Mouse (Mus musculus) forebrain, embryonic 14.5 days (tissue): Measurements from ENCODE around the gene Rnf224. TPM values are rescaled to one million over a fixed set of nuclear protein-coding genes. Genes with fewer than 3 reads are reported as not detected.
"Not testable (repeated sequence)": the region's sequence is repeated elsewhere in the genome, so short reads cannot be mapped to it uniquely, and the experiment has no call there.

Source experiments
- ATAC-seq: fragments of 200-750 bp; cut with Nextera tagmentation; 2 replicates; pipeline ENCODE4 v1.8.0; 2017; ENCODE audit warnings: mild to moderate bottlenecking, moderate library complexity
- DNase-seq: peaks from one replicate; pipeline ENCODE4 v3.0.0-alpha.2; 2015; ENCODE audit warnings: low spot score
- H3K27ac ChIP-seq: fragments of 300-500 bp; sonication (generic); 2 replicates; pipeline ENCODE4 v1.5.1; 2014; ENCODE audit warnings: low read depth, mild to moderate bottlenecking, control low read depth, low read length, moderate library complexity
- H3K27me3 ChIP-seq: fragments of 300-500 bp; sonication (generic); replicated peaks from 2 replicates; pipeline ENCODE4 v1.6.1; 2014; ENCODE audit warnings: low read length, control low read depth, mixed read lengths; ENCODE audit not compliant: control insufficient read depth, insufficient read depth
- H3K36me3 ChIP-seq: fragments of 300-500 bp; sonication (generic); 2 replicates; pipeline ENCODE4 v1.6.1; 2014; ENCODE audit warnings: low read length, control low read depth; ENCODE audit not compliant: control insufficient read depth, insufficient read depth
- H3K4me1 ChIP-seq: fragments of 300-500 bp; sonication (generic); 2 replicates; pipeline ENCODE4 v1.6.1; 2014; ENCODE audit warnings: antibody characterized with exemption, low read length, control low read depth; ENCODE audit not compliant: control insufficient read depth, insufficient read depth
- H3K4me2 ChIP-seq: fragments of 300-500 bp; sonication (generic); 2 replicates; pipeline ENCODE4 v1.6.1; 2014; ENCODE audit warnings: mild to moderate bottlenecking, control low read depth, low read length
- H3K4me3 ChIP-seq: fragments of 300-500 bp; sonication (generic); 2 replicates; pipeline ENCODE4 v1.5.1; 2014; ENCODE audit warnings: low read depth, low read length, control low read depth
- H3K9ac ChIP-seq: fragments of 300-500 bp; sonication (generic); 2 replicates; pipeline ENCODE4 v1.6.1; 2014; ENCODE audit warnings: mild to moderate bottlenecking, low read length, control low read depth, moderate library complexity
- H3K9me3 ChIP-seq: fragments of 300-500 bp; sonication (generic); replicated peaks from 2 replicates; pipeline ENCODE4 v1.6.1; 2016; ENCODE audit warnings: low read length, control low read depth, mixed read lengths; ENCODE audit not compliant: control insufficient read depth
- WGBS: fragments of 180-500 bp; shearing (Covaris S2); extraction: QIAGEN DNeasy Blood & Tissue Kit; methylation state at CpG from one replicate; pipeline ENCODE4 v1.1.7; 2014; 5-methylcytosine and 5-hydroxymethylcytosine counted together
- polyA plus RNA-seq: library from polyadenylated mRNA; unstranded; fragments of >200 nt; fragmentation: Nextera tagmentation; extraction: Ambion mirVana; gene quantifications from 2 replicates; pipeline ENCODE4 v1.2.1, GENCODE M21; 2014

The Rnf224 gene
- polyA plus RNA-seq, 1 experiment from 2014 or later: not detected

GRCm38 (mm10) chr2:25261870-25262269 lies 25.3 kb upstream of the Rnf224 start:
- ATAC-seq (no peak), DNase-seq (no peak)
- Histone ChIP-seq H3K27ac (peak overlapping the region; percentile 54; the same call in 1 of the 2 replicates), H3K9me3 (no peaks in the 10 kb centered on the region), H3K36me3 (no peaks in the 10 kb centered on the region), H3K4me3 (peak overlapping the region; percentile 81), H3K9ac (peak overlapping the region; percentile 54; the same call in 1 of the 2 replicates), H3K27me3 (peaks cover 13% of the 10 kb centered on the region), H3K4me2 (peak overlapping the region; percentile 99), H3K4me1 (peaks cover 35% of the 10 kb centered on the region)
- WGBS: 48% methylated on average over 12 of the region's 12 CpGs

GRCm38 (mm10) chr2:25258887-25259286 lies 22.3 kb upstream of the Rnf224 start:
- Histone ChIP-seq H3K36me3 (no peaks in the 10 kb centered on the region), H3K9ac (no peak overlapping the region), H3K27ac (no peak overlapping the region), H3K4me3 (no peak overlapping the region), H3K4me2 (no peak overlapping the region), H3K4me1 (peaks cover 23% of the 10 kb centered on the region), H3K9me3 (no peaks in the 10 kb centered on the region), H3K27me3 (peaks cover 9% of the 10 kb centered on the region)
- WGBS: 36% methylated on average over 2 of the region's 2 CpGs
- ATAC-seq (no peak), DNase-seq (no peak)

GRCm38 (mm10) chr2:25257250-25257649 lies 20.7 kb upstream of the Rnf224 start:
- ATAC-seq, H3K4me3 ChIP-seq, H3K27me3 ChIP-seq, H3K9me3 ChIP-seq, H3K4me2 ChIP-seq, H3K9ac ChIP-seq, DNase-seq, H3K27ac ChIP-seq, H3K36me3 ChIP-seq: not testable (repeated sequence)
- peaks cover 15% of the 10 kb centered on the region for H3K4me1 ChIP-seq
- 89% methylated on average over 5 of the region's 5 CpGs for WGBS

- peaks cover 12% of the 10 kb centered on the region for H3K4me1 ChIP-seq
- not testable (repeated sequence) for H3K27me3 ChIP-seq, DNase-seq, ATAC-seq, H3K9me3 ChIP-seq, H3K27ac ChIP-seq
- 49% methylated on average over 11 of the region's 12 CpGs for WGBS
- peak overlapping the region; percentile 96 for H3K4me2 ChIP-seq
- H3K4me3 ChIP-seq: peak overlapping the region; percentile 97
- peak overlapping the region; percentile 86; the same call in 1 of the 2 replicates for H3K9ac ChIP-seq
- peaks cover 11% of the 10 kb centered on the region for H3K36me3 ChIP-seq
These were observed 20.0 kb upstream of the Rnf224 start for GRCm38 (mm10) chr2:25256443-25257109.

- ATAC-seq: peak; percentile 94
- no peaks in the 10 kb centered on the region for H3K9me3 ChIP-seq
- under 1% methylated on average over 38 of the region's 39 CpGs for WGBS
These were observed 18.7 kb upstream of the Rnf224 start, which contains the start of gene Tmem203 for GRCm38 (mm10) chr2:25255284-25255779. Tmem203 (plus strand) TSS chr2:25255439.

GRCm38 (mm10) chr2:25252331-25252730 lies 15.7 kb upstream of the Rnf224 start:
- peaks cover 51% of the 10 kb centered on the region for H3K36me3 ChIP-seq
- H3K9me3 ChIP-seq: no peaks in the 10 kb centered on the region
- H3K4me2 ChIP-seq: no peak overlapping the region
- ATAC-seq (no peak), DNase-seq (no peak)
- no peak overlapping the region for H3K27ac ChIP-seq
- WGBS: 90% methylated on average over 1 of the region's 1 CpGs
- peaks cover 12% of the 10 kb centered on the region for H3K4me1 ChIP-seq
- no peak overlapping the region for H3K9ac ChIP-seq
- H3K27me3 ChIP-seq: no peaks in the 10 kb centered on the region
- H3K4me3 ChIP-seq: no peak overlapping the region

More at GRCm38 (mm10) chr2:25255284-25255779, 18.7 kb upstream of the Rnf224 start, which contains the start of gene Tmem203:
- H3K9ac ChIP-seq: peak within 1 kb of the TSS; percentile 86
- H3K27me3 ChIP-seq: no peaks in the 10 kb centered on the region
- peaks cover 21% of the 10 kb centered on the region for H3K36me3 ChIP-seq
- peak within 1 kb of the TSS; percentile 96 for H3K4me2 ChIP-seq
- peak within 1 kb of the TSS; percentile 97 for H3K4me3 ChIP-seq
- H3K4me1 ChIP-seq: peaks cover 12% of the 10 kb centered on the region
- peak within 1 kb of the TSS; percentile 70 for H3K27ac ChIP-seq
- peak; percentile 95 for DNase-seq

- peaks cover 7% of the 10 kb centered on the region for H3K4me1 ChIP-seq
- DNase-seq: no peak
These were observed 9.8 kb upstream of the Rnf224 start, which contains the start of gene AL732309.1 for GRCm38 (mm10) chr2:25246183-25247072. AL732309.1 (minus strand) TSS chr2:25246863.

GRCm38 (mm10) chr2:25244144-25244543 lies 7.6 kb upstream of the Rnf224 start:
- H3K4me1 ChIP-seq: peaks cover 15% of the 10 kb centered on the region
- WGBS: 93% methylated on average over 4 of the region's 4 CpGs
- no peak for DNase-seq
- no peak for ATAC-seq
- H3K9me3 ChIP-seq: no peaks in the 10 kb centered on the region
- H3K4me3 ChIP-seq: no peak overlapping the region
- no peaks in the 10 kb centered on the region for H3K27me3 ChIP-seq
- no peak overlapping the region for H3K27ac ChIP-seq
- H3K9ac ChIP-seq: no peak overlapping the region
- no peak overlapping the region for H3K4me2 ChIP-seq
- peaks cover 45% of the 10 kb centered on the region for H3K36me3 ChIP-seq

More at GRCm38 (mm10) chr2:25246183-25247072, 9.8 kb upstream of the Rnf224 start, which contains the start of gene AL732309.1:
- ATAC-seq: no peak
- no peak within 1 kb of the TSS for H3K9ac ChIP-seq
- H3K36me3 ChIP-seq: peaks cover 66% of the 10 kb centered on the region
- no peak within 1 kb of the TSS for H3K27ac ChIP-seq
- H3K9me3 ChIP-seq: no peaks in the 10 kb centered on the region
- 90% methylated on average over 10 of the region's 10 CpGs for WGBS
- H3K4me2 ChIP-seq: no peak within 1 kb of the TSS
- H3K4me3 ChIP-seq: no peak within 1 kb of the TSS
- H3K27me3 ChIP-seq: no peaks in the 10 kb centered on the region
